Mouse (Mus musculus) stomach, postnatal 0 days (tissue): Measurements from ENCODE around the gene Tmem179b.

Source experiments
- CTCF ChIP-seq: IDR thresholded peaks from 2 replicates; pipeline ENCODE4 v1.5.1; 2016; ENCODE audit warnings: antibody characterized with exemption, low read depth, mild to moderate bottlenecking, moderate library complexity
- EP300 ChIP-seq: optimal IDR thresholded peaks from 2 replicates; pipeline ENCODE3; 2016; ENCODE audit warnings: antibody characterized with exemption

DNA sequence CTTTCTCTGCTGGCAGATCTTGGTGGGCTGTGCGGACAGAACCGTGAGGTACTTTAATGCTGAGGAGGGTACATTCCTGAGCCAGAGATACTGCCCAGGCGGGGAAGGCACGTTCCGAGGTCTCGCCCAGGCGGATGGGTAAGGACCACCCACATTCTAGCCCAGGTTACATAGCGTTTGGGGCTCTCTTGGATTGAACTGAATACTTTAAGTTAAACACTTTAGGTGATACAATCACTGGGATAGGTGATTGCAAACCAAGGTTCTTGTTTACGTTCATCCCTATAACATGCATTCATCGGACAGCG is 38.2 kb downstream of the Tmem179b start:
- TF ChIP-seq CTCF (no peak), EP300 (no peak)
